In genomic region chr8:45975837-45976468, GRCm38 (mm10) we compare ENCODE assay signal across 8 mouse cellular contexts. TPM values are rescaled to one million over a fixed set of nuclear protein-coding genes. Genes with fewer than 3 reads are reported as not detected.
DNase-seq lines count a peak whose midpoint lies in the region; ATAC-seq lines count a peak whose summit lies in the region.

No protein-coding gene starts in this region.

- H3K9ac ChIP-seq in kidney, embryonic 14.5 days (ENCODE audit: low read depth, low read length) = peak overlapping the region; percentile 66
- peak overlapping the region; percentile 72 for H3K9ac ChIP-seq in hindbrain, embryonic 14.5 days
- H3K9ac ChIP-seq in midbrain, embryonic 14.5 days (replicated peaks; ENCODE audit: low read length) = peak overlapping the region; percentile 54

- H3K4me3 ChIP-seq in kidney, embryonic 14.5 days (ENCODE audit: low read length) = peak overlapping the region; percentile 60
- H3K4me3 ChIP-seq in hindbrain, embryonic 14.5 days (replicated peaks; ENCODE audit: low read length) = peak overlapping the region; percentile 60
- peak overlapping the region; percentile 62 for H3K4me3 ChIP-seq in midbrain, embryonic 14.5 days (replicated peaks; ENCODE audit: low read depth, low read length)

- ATAC-seq in kidney, embryonic 14.5 days (ENCODE audit: low FRiP score, low TSS enrichment) = no peak
- ATAC-seq in hindbrain, embryonic 14.5 days (ENCODE audit: low FRiP score) = no peak
- no peak for ATAC-seq in midbrain, embryonic 14.5 days (ENCODE audit: low FRiP score, low TSS enrichment)

- DNase-seq in kidney, adult 18-20 months = no peak
- peak; percentile 27 for DNase-seq in c-Kit-positive CD71-positive TER-119-positive erythroid progenitor cells, embryonic 14.5 days (ENCODE audit: low spot score)
- no peak for DNase-seq in hindbrain, embryonic 14.5 days (ENCODE audit: low spot score)
- DNase-seq in midbrain, embryonic 14.5 days = no peak
- no peak for DNase-seq in cerebellum, postnatal 14 days
- DNase-seq in urinary bladder, adult 18-20 months (ENCODE audit: low spot score in 2 of 2) = no peak
- DNase-seq in spleen, adult 12 weeks (ENCODE audit: low spot score) = no peak

- peak overlapping the region; percentile 63 for H3K4me2 ChIP-seq in kidney, embryonic 14.5 days (replicated peaks; ENCODE audit: low read depth, low read length)
- H3K4me2 ChIP-seq in hindbrain, embryonic 14.5 days (replicated peaks) = peak overlapping the region; percentile 66
- peak overlapping the region; percentile 81 for H3K4me2 ChIP-seq in midbrain, embryonic 14.5 days (ENCODE audit: low read length)

- H3K27me3 ChIP-seq in kidney, embryonic 14.5 days (ENCODE audit: control insufficient read depth, insufficient read depth, low read length) = no peaks in the 10 kb centered on the region
- H3K27me3 ChIP-seq in hindbrain, embryonic 14.5 days (ENCODE audit: control insufficient read depth, insufficient read depth, low read length) = no peaks in the 10 kb centered on the region
- H3K27me3 ChIP-seq in midbrain, embryonic 14.5 days (ENCODE audit: control insufficient read depth, insufficient read depth, low read length) = no peaks in the 10 kb centered on the region

- no peaks in the 10 kb centered on the region for H3K4me1 ChIP-seq in kidney, embryonic 14.5 days (ENCODE audit: control insufficient read depth, insufficient read depth, low read length)
- H3K4me1 ChIP-seq in hindbrain, embryonic 14.5 days (replicated peaks; ENCODE audit: control insufficient read depth, insufficient read depth, low read length) = peaks cover 14% of the 10 kb centered on the region
- H3K4me1 ChIP-seq in midbrain, embryonic 14.5 days (ENCODE audit: control insufficient read depth, insufficient read depth, low read length) = peaks cover 12% of the 10 kb centered on the region

- H3K9me3 ChIP-seq in kidney, embryonic 14.5 days (ENCODE audit: control insufficient read depth, low read length) = no peaks in the 10 kb centered on the region
- H3K9me3 ChIP-seq in hindbrain, embryonic 14.5 days (ENCODE audit: control insufficient read depth, low read length) = peaks cover 8% of the 10 kb centered on the region; the same call in 1 of the 2 replicates
- H3K9me3 ChIP-seq in midbrain, embryonic 14.5 days (ENCODE audit: control insufficient read depth, low read length) = peaks cover 4% of the 10 kb centered on the region; the same call in 1 of the 2 replicates

- H3K27ac ChIP-seq in kidney, embryonic 14.5 days (ENCODE audit: low read depth, low read length) = no peak overlapping the region
- no peak overlapping the region for H3K27ac ChIP-seq in hindbrain, embryonic 14.5 days
- H3K27ac ChIP-seq in midbrain, embryonic 14.5 days (replicated peaks; ENCODE audit: low read depth, low read length) = no peak overlapping the region

- 64% methylated on average over 11 of the region's 11 CpGs for WGBS in kidney, embryonic 14.5 days
- 73% methylated on average over 11 of the region's 11 CpGs for whole genome bisulfite sequencing in hindbrain, embryonic 14.5 days
- WGBS in midbrain, embryonic 14.5 days = 72% methylated on average over 11 of the region's 11 CpGs

- peaks cover 13% of the 10 kb centered on the region; the same call in 1 of the 2 replicates for H3K36me3 ChIP-seq in kidney, embryonic 14.5 days (ENCODE audit: control insufficient read depth, insufficient read depth, low read length)
- peaks cover 8% of the 10 kb centered on the region for H3K36me3 ChIP-seq in hindbrain, embryonic 14.5 days (replicated peaks; ENCODE audit: control insufficient read depth, insufficient read depth)
- H3K36me3 ChIP-seq in midbrain, embryonic 14.5 days (ENCODE audit: control insufficient read depth, insufficient read depth, low read length) = peaks cover 8% of the 10 kb centered on the region; the same call in 1 of the 2 replicates

RNA-seq across cellular contexts. Expression of gene Ufsp2, which starts 0.6 kb away (rescaled TPM):
- polyA plus RNA-seq in kidney, embryonic 14.5 days (2014; fragmentation: Nextera tagmentation; extraction: Ambion mirVana) = 74.1 and 74.9 TPM in 2 replicates
- polyA plus RNA-seq in hindbrain, embryonic 14.5 days (2014; fragmentation: Nextera tagmentation; extraction: Ambion mirVana) = 56.5 and 63.8 TPM in 2 replicates
- 58.6 and 62.9 TPM in 2 replicates for polyA plus RNA-seq in midbrain, embryonic 14.5 days (2014; fragmentation: Nextera tagmentation; extraction: Ambion mirVana)

RNA-seq across cellular contexts. Expression of gene 1700029J07Rik, which starts 0.9 kb away (rescaled TPM):
- polyA plus RNA-seq in kidney, embryonic 14.5 days (2014; fragmentation: Nextera tagmentation; extraction: Ambion mirVana) = 4.3 and 4.7 TPM in 2 replicates
- 4.6 and 4.7 TPM in 2 replicates for polyA plus RNA-seq in hindbrain, embryonic 14.5 days (2014; fragmentation: Nextera tagmentation; extraction: Ambion mirVana)
- polyA plus RNA-seq in midbrain, embryonic 14.5 days (2014; fragmentation: Nextera tagmentation; extraction: Ambion mirVana) = 4.0 and 4.5 TPM in 2 replicates

RNA-seq across cellular contexts. Expression of gene Lrp2bp, which starts 23.1 kb away (rescaled TPM):
- 0.32 and 0.39 TPM in 2 replicates for polyA plus RNA-seq in kidney, embryonic 14.5 days (2014; fragmentation: Nextera tagmentation; extraction: Ambion mirVana)
- polyA plus RNA-seq in hindbrain, embryonic 14.5 days (2014; fragmentation: Nextera tagmentation; extraction: Ambion mirVana) = 0.56 and 0.70 TPM in 2 replicates
- polyA plus RNA-seq in midbrain, embryonic 14.5 days (2014; fragmentation: Nextera tagmentation; extraction: Ambion mirVana) = 0.86 and 0.91 TPM in 2 replicates

RNA-seq across cellular contexts. Expression of gene Ankrd37, which starts 29.6 kb away (rescaled TPM):
- polyA plus RNA-seq in kidney, embryonic 14.5 days (2014; fragmentation: Nextera tagmentation; extraction: Ambion mirVana) = 17.9 and 25.4 TPM in 2 replicates
- 30.1 and 31.7 TPM in 2 replicates for polyA plus RNA-seq in hindbrain, embryonic 14.5 days (2014; fragmentation: Nextera tagmentation; extraction: Ambion mirVana)
- 37.5 and 43.6 TPM in 2 replicates for polyA plus RNA-seq in midbrain, embryonic 14.5 days (2014; fragmentation: Nextera tagmentation; extraction: Ambion mirVana)

RNA-seq across cellular contexts. Expression of gene Ccdc110, which starts 41.5 kb away (rescaled TPM):
- not detected in 2 replicates for polyA plus RNA-seq in kidney, embryonic 14.5 days (2014; fragmentation: Nextera tagmentation; extraction: Ambion mirVana)
- 0.23 TPM in 1 of 2 replicates, not detected in the other for polyA plus RNA-seq in hindbrain, embryonic 14.5 days (2014; fragmentation: Nextera tagmentation; extraction: Ambion mirVana)
- 0.26 and 0.29 TPM in 2 replicates for polyA plus RNA-seq in midbrain, embryonic 14.5 days (2014; fragmentation: Nextera tagmentation; extraction: Ambion mirVana)
